Mouse (Mus musculus) ES-E14 (cell line): ENCODE measurements around the gene Btbd11.

Experiments used
- CHD2 ChIP-seq: IDR thresholded peaks from 2 replicates; pipeline ENCODE4 v1.6.1; 2014; ENCODE audit warnings: mild to moderate bottlenecking, low read depth, low read length, inconsistent platforms
- HCFC1 ChIP-seq: IDR thresholded peaks from 2 replicates; pipeline ENCODE4 v1.6.1; 2012; ENCODE audit warnings: low read length, inconsistent platforms, borderline replicate concordance; ENCODE audit not compliant: insufficient read depth

DNA sequence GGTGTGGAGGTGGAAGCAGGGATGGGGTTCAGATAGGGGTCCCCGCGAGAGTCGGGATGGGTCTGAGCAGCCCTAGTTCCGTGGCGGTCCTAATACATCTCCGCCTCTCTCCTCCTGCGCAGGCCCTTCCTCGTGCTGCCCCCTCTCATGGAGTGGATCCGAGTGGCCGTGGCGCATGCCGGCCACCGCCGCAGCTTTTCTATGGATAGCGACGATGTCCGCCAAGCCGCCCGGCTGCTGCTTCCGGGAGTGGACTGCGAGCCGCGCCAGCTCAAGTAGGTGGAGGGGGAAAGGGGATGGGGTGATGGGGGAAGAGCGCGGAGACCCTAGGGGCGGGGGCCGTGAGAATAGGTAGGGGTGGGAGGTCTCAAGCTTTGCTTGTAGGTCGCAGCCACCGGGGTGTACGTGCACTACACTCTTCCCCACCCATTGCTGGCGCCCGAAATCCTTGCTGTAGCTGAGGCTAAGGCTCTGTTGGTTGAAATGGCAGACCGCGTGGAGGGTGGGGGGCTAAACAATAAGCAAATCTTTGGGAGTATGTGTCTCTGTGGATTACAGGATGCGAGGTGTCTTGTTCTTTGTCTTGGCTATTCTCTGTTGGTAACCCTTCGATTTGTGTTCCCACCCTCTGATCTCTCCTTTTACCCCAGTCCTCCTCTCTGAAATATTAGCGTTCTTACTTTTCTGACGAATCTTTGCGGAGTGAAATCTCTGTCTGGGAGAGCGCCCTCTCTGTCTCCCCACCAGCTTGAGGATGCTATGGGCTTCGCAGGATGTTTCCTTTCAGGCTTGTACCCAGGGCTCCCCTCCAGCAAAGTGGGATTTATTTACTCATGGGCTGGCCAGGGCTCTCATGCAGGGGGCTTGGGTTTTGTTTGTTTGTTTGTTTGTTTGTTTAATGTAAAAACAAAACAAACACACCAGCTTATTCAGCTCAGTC lies 212.3 kb downstream of the Btbd11 start:
- TF ChIP-seq HCFC1: no peak
- TF ChIP-seq CHD2: no peak
